In genomic region chr1:191404721-191405329, GRCm38 (mm10) we compare ENCODE assay signal across 28 mouse cellular contexts. TPM values are rescaled to one million over a fixed set of nuclear protein-coding genes. Genes with fewer than 3 reads are reported as not detected.
DNase-seq lines count a peak whose midpoint lies in the region; ATAC-seq lines count a peak whose summit lies in the region.
"Had no signal": no experiment of that assay in that cellular context is flagged by ENCODE, and none has a peak within 500 bp of the region (broad histone marks: within the 10 kb centered on the region; RNA-seq: fewer than 3 reads in every experiment).

No protein-coding gene starts in this region.

- H3K4me1 ChIP-seq in heart, embryonic 10.5 days, result peaks cover 55% of the 10 kb centered on the region
- H3K4me1 ChIP-seq: embryonic facial prominence, embryonic 10.5 days; kidney, embryonic 15.5 days; limb, embryonic 13.5 days; midbrain, embryonic 15.5 days; stomach, embryonic 15.5 days had no signal

- no peak overlapping the region for H3K4me3 ChIP-seq in heart, embryonic 10.5 days
- H3K4me3 ChIP-seq: embryonic facial prominence, embryonic 10.5 days; forebrain, embryonic 10.5 days; kidney, embryonic 15.5 days; limb, embryonic 13.5 days; liver, embryonic 13.5 days; midbrain, embryonic 15.5 days; myocyte; stomach, embryonic 15.5 days had no signal

- no peak overlapping the region for H3K27ac ChIP-seq in heart, embryonic 10.5 days
- H3K27ac ChIP-seq: embryonic facial prominence, embryonic 10.5 days; forebrain, embryonic 10.5 days; hindbrain, postnatal 0 days; kidney, embryonic 15.5 days; limb, embryonic 13.5 days; liver, embryonic 13.5 days; midbrain, embryonic 15.5 days; stomach, embryonic 15.5 days had no signal

- ATAC-seq in common myeloid progenitor, adult 5-6 weeks (replicated peaks; ENCODE audit: low read depth, poor library complexity, severe bottlenecking), result peak; percentile 67
- ATAC-seq in monocyte, adult 5-6 weeks (replicated peaks; ENCODE audit: insufficient number of reproducible peaks, low FRiP score, low TSS enrichment, poor library complexity, severe bottlenecking), result peak; percentile 45
- ATAC-seq: forebrain, postnatal 0 days; hindbrain, postnatal 0 days; midbrain, embryonic 15.5 days had no signal

- H3K36me3 ChIP-seq in heart, embryonic 10.5 days, result no peaks in the 10 kb centered on the region
- H3K36me3 ChIP-seq: embryonic facial prominence, embryonic 10.5 days; forebrain, embryonic 10.5 days; G1E; kidney, embryonic 15.5 days; limb, embryonic 13.5 days; liver, embryonic 13.5 days; midbrain, embryonic 15.5 days; stomach, embryonic 15.5 days had no signal

- peaks cover 12% of the 10 kb centered on the region; the same call in 1 of the 2 replicates for H3K27me3 ChIP-seq in heart, embryonic 10.5 days (ENCODE audit: insufficient read depth, poor library complexity, severe bottlenecking)
- H3K27me3 ChIP-seq: kidney, embryonic 15.5 days; liver, embryonic 13.5 days; midbrain, embryonic 15.5 days; stomach, embryonic 15.5 days had no signal

- H3K9me3 ChIP-seq in heart, embryonic 10.5 days, result no peaks in the 10 kb centered on the region
- H3K9me3 ChIP-seq: embryonic facial prominence, embryonic 10.5 days; forebrain, embryonic 10.5 days; G1E; kidney, embryonic 15.5 days; limb, embryonic 13.5 days; liver, embryonic 13.5 days; midbrain, embryonic 15.5 days; stomach, embryonic 15.5 days had no signal

- peak; percentile 78 for DNase-seq in heart, adult 11 months
- DNase-seq in heart, embryonic 10.5 days (ENCODE audit: low spot score), result no peak
- peak; percentile 36 for DNase-seq in CD4-positive helper T cell, adult 2 months (ENCODE audit: low read depth, low spot score)
- no peak for DNase-seq in MN1 (ENCODE audit: low spot score)
- no peak for DNase-seq in cerebellum, adult 11 months
- DNase-seq: adrenal gland, postnatal 14 days; cerebellum, adult 9-11 months; forebrain, postnatal 0 days; gastrocnemius, postnatal 25 days; kidney, adult 11 months; kidney, postnatal 36 days; layer of hippocampus, postnatal 36 days; liver, embryonic 13.5 days; lung, embryonic 14.5 days; right cerebral cortex, adult 18-20 months; right cerebral cortex, postnatal 4 days; thymus, adult 18-20 months had no signal

- 83% methylated on average over 10 of the region's 10 CpGs for WGBS in heart, embryonic 10.5 days

RNA-seq across cellular contexts. Expression of gene Ppp2r5a, which starts 1.8 kb away (rescaled TPM):
- polyA plus RNA-seq in heart, embryonic 10.5 days (2016; fragmentation: Nextera tagmentation; extraction: Ambion mirVana), result 21.8 and 27.6 TPM in 2 replicates
- 107 and 115 TPM in 2 replicates for total RNA-seq in common myeloid progenitor, adult 5-6 weeks (2017)
- total RNA-seq in monocyte, adult 5-6 weeks (2017), result 479 to 620 TPM (median 501 TPM) in 3 replicates

Comparison
In these comparisons a context has a peak if more than half of its experiments do, and no peak if none do; other contexts are left out.
1. DNase-seq: peak in heart, adult 11 months (single experiment) and CD4-positive helper T cell, adult 2 months (single experiment); none in heart, embryonic 10.5 days (single experiment), MN1 (single experiment) and cerebellum, adult 11 months (single experiment).